Mouse (Mus musculus) CH12.LX (cell line): ENCODE measurements around the gene Pex3. TPM values are rescaled to one million over a fixed set of nuclear protein-coding genes. Genes with fewer than 3 reads are reported as not detected.

Experiments
- DNase-seq: peaks from one replicate; pipeline ENCODE4 v3.0.0-alpha.2; 2013; ENCODE audit errors: extremely low read depth
- H3K27ac ChIP-seq: 2 replicates; pipeline ENCODE4 v1.5.1; 2012; ENCODE audit warnings: low read depth, mild to moderate bottlenecking, control low read depth, moderate library complexity; ENCODE audit not compliant: insufficient read depth
- H3K27me3 ChIP-seq: replicated peaks from 2 replicates; pipeline ENCODE3; 2012; ENCODE audit warnings: inconsistent platforms
- H3K36me3 ChIP-seq, 2 experiments: replicated peaks in 1 of 2; 2 replicates each; pipeline versions ENCODE3 to v1.6.1; 2012; ENCODE audit warnings: inconsistent platforms in 1 of 2, low read length in 1 of 2, mild to moderate bottlenecking in 1 of 2, mixed read lengths in 1 of 2, moderate library complexity in 1 of 2; ENCODE audit not compliant: control insufficient read depth in 1 of 2, insufficient read depth in 1 of 2
- H3K4me1 ChIP-seq, 2 experiments: 2 replicates each; pipeline ENCODE4 v1.6.1; 2012; ENCODE audit warnings: inconsistent platforms in 1 of 2, moderate library complexity in 1 of 2; ENCODE audit not compliant: insufficient read depth in 2 of 2, control insufficient read depth in 1 of 2
- H3K4me2 ChIP-seq: 2 replicates; pipeline ENCODE4 v1.6.1; 2012; ENCODE audit warnings: low read depth, mild to moderate bottlenecking, control low read depth; ENCODE audit not compliant: poor library complexity, insufficient read depth, severe bottlenecking
- H3K4me3 ChIP-seq, 3 experiments: fragments of 150-350 bp in 1 of 3; sonication (generic) in 1 of 3; replicated peaks in 1 of 3; 2 replicates each; pipeline versions ENCODE3 to v1.5.1; 2011 to 2012; ENCODE audit warnings: low read depth in 2 of 3, low read length in 2 of 3, mild to moderate bottlenecking in 2 of 3, moderate library complexity in 2 of 3, control low read depth in 1 of 3, improper control_type of control experiment in 1 of 3, inconsistent platforms in 1 of 3, mixed read lengths in 1 of 3; ENCODE audit not compliant: poor library complexity in 1 of 3
- H3K79me2 ChIP-seq: replicated peaks from 2 replicates; pipeline ENCODE4 v1.6.1; 2012; ENCODE audit warnings: mild to moderate bottlenecking, moderate library complexity; ENCODE audit not compliant: control insufficient read depth, poor library complexity, insufficient read depth, severe bottlenecking; ENCODE audit errors: extremely low read depth
- H3K9ac ChIP-seq: 2 replicates; pipeline ENCODE4 v1.6.1; 2012; ENCODE audit warnings: low read depth, mild to moderate bottlenecking, control low read depth, moderate library complexity; ENCODE audit not compliant: insufficient read depth
- H3K9me3 ChIP-seq: replicated peaks from 2 replicates; pipeline ENCODE3; 2012; ENCODE audit warnings: low read length, inconsistent platforms, mixed read lengths
- CHD2 ChIP-seq: IDR thresholded peaks from 2 replicates; pipeline ENCODE4 v1.6.1; 2011; ENCODE audit warnings: low read length, improper control_type of control experiment
- GABPA ChIP-seq: IDR thresholded peaks from 2 replicates; pipeline ENCODE4 v1.6.1; 2012; ENCODE audit warnings: low read depth, low read length, improper control_type of control experiment, inconsistent platforms; ENCODE audit not compliant: insufficient replicate concordance
- HCFC1 ChIP-seq: IDR thresholded peaks from 2 replicates; pipeline ENCODE4 v1.6.1; 2012; ENCODE audit warnings: low read depth, mild to moderate bottlenecking, inconsistent platforms, low read length, improper control_type of control experiment
- IRF4 ChIP-seq: IDR thresholded peaks from 2 replicates; pipeline ENCODE4 v1.6.1; 2014; ENCODE audit warnings: low read depth, mild to moderate bottlenecking, inconsistent platforms, low read length, improper control_type of control experiment
- KAT2A ChIP-seq: IDR thresholded peaks from 2 replicates; pipeline ENCODE4 v1.6.1; 2012; ENCODE audit warnings: low read length, improper control_type of control experiment, inconsistent platforms; ENCODE audit not compliant: insufficient replicate concordance
- MAFK ChIP-seq: IDR thresholded peaks from 2 replicates; pipeline ENCODE4 v1.6.1; 2011; ENCODE audit warnings: low read length, improper control_type of control experiment; ENCODE audit not compliant: insufficient replicate concordance
- MAZ ChIP-seq: IDR thresholded peaks from 2 replicates; pipeline ENCODE4 v1.6.1; 2012; ENCODE audit warnings: low read depth, mild to moderate bottlenecking, inconsistent platforms, low read length, improper control_type of control experiment, moderate library complexity
- MYC ChIP-seq: IDR thresholded peaks from 2 replicates; pipeline ENCODE4 v1.6.1; 2011; ENCODE audit warnings: low read depth, mild to moderate bottlenecking, improper control_type of control experiment, low read length
- POLR2AphosphoS2 ChIP-seq: IDR thresholded peaks from 2 replicates; pipeline ENCODE4 v1.6.1; 2011; ENCODE audit warnings: low read depth, low read length, improper control_type of control experiment
- RAD21 ChIP-seq: IDR thresholded peaks from 2 replicates; pipeline ENCODE4 v1.6.1; 2011; ENCODE audit warnings: low read depth, mild to moderate bottlenecking, low read length, improper control_type of control experiment, moderate library complexity
- RCOR1 ChIP-seq: conservative IDR thresholded peaks from 2 replicates; pipeline ENCODE4 v1.6.1; 2012; ENCODE audit warnings: low read depth, mild to moderate bottlenecking, inconsistent platforms, low read length, improper control_type of control experiment
- SIN3A ChIP-seq: IDR thresholded peaks from 2 replicates; pipeline ENCODE4 v1.6.1; 2012; ENCODE audit warnings: low read length, improper control_type of control experiment, inconsistent platforms
- TBP ChIP-seq: conservative IDR thresholded peaks from 2 replicates; pipeline ENCODE4 v1.6.1; 2011; ENCODE audit warnings: low read depth, low read length, improper control_type of control experiment
- ZC3H11A ChIP-seq: IDR thresholded peaks from 2 replicates; pipeline ENCODE4 v1.6.1; 2012; ENCODE audit warnings: low read depth, mild to moderate bottlenecking, inconsistent platforms, low read length, improper control_type of control experiment
- dilution Hi-C: fragments of 300-500 bp; cut with MboI; formaldehyde crosslinking; loops from 2 replicates; pipeline ENCODE4 v1.14.3; 2020; ENCODE audit warnings: low sequenced_read_pairs; ENCODE audit not compliant: extremely low pct_unique_long_range_greater_than_20kb, extremely low pct_ligation_motif_present
- in situ Hi-C: fragments of 300-500 bp; cut with MboI; formaldehyde crosslinking; loops from 3 replicates; pipeline ENCODE4 v1.14.3; 2019; ENCODE audit warnings: low sequenced_read_pairs, low pct_ligation_motif_present, low pct_unique_long_range_greater_than_20kb, mixed read lengths
- polyA plus RNA-seq: library from polyadenylated mRNA; unstranded; fragments of >175 nt; gene quantifications from 2 replicates; pipeline ENCODE4 v1.2.1, GENCODE M21; 2012; ENCODE audit warnings: low read depth; ENCODE audit not compliant: insufficient read length
- total RNA-seq, 2 experiments: library from RNA; depleted of rRNA; stranded (reverse); fragments of 300-350 nt in 1 of 2; fragments of >200 nt in 1 of 2; gene quantifications; 2 replicates each; pipeline ENCODE4 v1.2.3; 2012 to 2014

Gene Pex3
- total and polyA plus RNA-seq, 3 experiments, result 14.6 to 34.9 (median 24.9) TPM

- Histone ChIP-seq H3K27me3 (no peaks in the 10 kb centered on the region), H3K4me3 (peak overlapping the region in 1 of 3 experiments; percentile 86), H3K4me2 (no peak overlapping the region), H3K79me2 (peaks cover 7% of the 10 kb centered on the region; the same call in 1 of the 2 replicates)
- peak; percentile 25 for DNase-seq
- no peak for TF ChIP-seq HCFC1
- TF ChIP-seq SIN3A, result no peak
- TF ChIP-seq IRF4, result no peak
- no peak for TF ChIP-seq POLR2AphosphoS2
- no peak for TF ChIP-seq ZC3H11A
- TF ChIP-seq, all 38 proteins: peak for 0
- no peak overlapping the region for H3K9ac ChIP-seq
- dilution Hi-C loops (no loop called here), in situ Hi-C loops (loop anchor here (25.0 kb wide), 1 partner anchor 633 kb away; no protein-coding TSS in a partner anchor)
- H3K36me3 ChIP-seq, result peaks cover 9 to 37% of the 10 kb centered on the region in 2 experiments
- peaks cover 3 to 17% of the 10 kb centered on the region in 2 experiments for H3K4me1 ChIP-seq
- no peak overlapping the region for H3K27ac ChIP-seq
- H3K9me3 ChIP-seq, result no peaks in the 10 kb centered on the region
Observed at GRCm38 (mm10) chr10:13554316-13554715, 1.4 kb upstream of the Pex3 start.

- Histone ChIP-seq H3K4me3 (peak overlapping the region; percentile 73 to 86 (median 74)), H3K9ac (peak overlapping the region; percentile 41), H3K9me3 (no peaks in the 10 kb centered on the region), H3K27me3 (no peaks in the 10 kb centered on the region), H3K27ac (no peak overlapping the region), H3K4me1 (peaks cover 3 to 17% of the 10 kb centered on the region in 2 experiments), H3K4me2 (peak overlapping the region; percentile 86), H3K36me3 (peaks cover 4 to 35% of the 10 kb centered on the region in 2 experiments), H3K79me2 (peaks cover 7% of the 10 kb centered on the region; the same call in 1 of the 2 replicates)
- dilution Hi-C loops (no loop called here), in situ Hi-C loops (loop anchor here (25.0 kb wide), 1 partner anchor 634 kb away; no protein-coding TSS in a partner anchor)
- DNase-seq, result peak; percentile 11
- TF ChIP-seq RAD21, result no peak
- TF ChIP-seq IRF4, result no peak
- TF ChIP-seq TBP, result no peak
- TF ChIP-seq MAZ, result no peak
- no peak for TF ChIP-seq GABPA
- no peak for TF ChIP-seq RCOR1
- no peak for TF ChIP-seq MYC
- no peak for TF ChIP-seq MAFK
- TF ChIP-seq ZC3H11A, result no peak
- TF ChIP-seq CHD2, result no peak
- no peak for TF ChIP-seq KAT2A
Observed at GRCm38 (mm10) chr10:13553498-13553985, 600 bp upstream of the Pex3 start.
